Mouse (Mus musculus) spleen, postnatal 4 days (tissue): ENCODE results near the gene Ahnak.
"Not testable (repeated sequence)": the region's sequence is repeated elsewhere in the genome, so short reads cannot be mapped to it uniquely, and the experiment has no call there.

Experiments
- DNase-seq, 2 experiments: peaks; one replicate each; pipeline ENCODE4 v3.0.0; 2022; ENCODE audit warnings: low spot score in 2 of 2

Gene Ahnak

GRCm38 (mm10) chr19:9040649-9041048 lies 51.6 kb downstream of the Ahnak start:
- DNase-seq = no peak

DNA sequence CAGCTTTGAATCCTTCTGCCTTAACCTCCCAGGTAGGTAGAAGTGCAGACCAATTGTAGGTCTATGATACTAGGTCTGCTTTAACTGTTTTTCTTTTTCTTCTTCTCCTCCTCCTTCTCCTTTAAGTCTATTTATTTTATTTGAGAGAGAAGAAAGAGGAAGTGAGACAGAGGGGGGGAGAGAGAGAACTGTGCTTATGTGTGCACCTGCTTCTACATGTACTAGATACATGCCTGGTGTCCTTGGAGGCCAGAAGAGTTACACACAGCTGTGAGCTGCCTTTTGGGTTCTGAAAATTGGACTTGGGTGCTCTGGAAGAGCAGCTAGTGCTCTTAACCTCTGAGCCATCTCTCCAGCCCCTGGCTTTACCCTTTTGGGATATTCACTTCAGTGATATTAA lies 52.0 kb downstream of the Ahnak start:
- no peak for DNase-seq

DNA sequence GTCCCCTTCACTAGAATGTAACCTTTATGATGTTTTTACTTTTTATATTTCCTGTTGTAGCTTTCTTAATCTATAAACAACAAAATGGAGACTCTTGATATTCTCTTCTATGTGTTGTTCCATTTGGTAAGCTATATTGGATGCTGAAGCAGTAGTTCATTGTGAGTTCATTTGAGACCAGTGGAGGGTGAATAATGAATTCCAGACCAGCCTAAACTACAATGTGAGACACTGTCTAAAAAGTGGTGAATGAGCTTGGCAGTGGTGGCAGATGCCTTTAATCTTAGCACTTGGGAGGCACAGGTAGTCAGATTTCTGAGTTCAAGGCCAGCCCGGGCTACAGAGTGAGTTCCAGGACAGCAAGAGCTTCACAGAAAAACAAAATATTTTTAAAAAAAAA lies 54.0 kb downstream of the Ahnak start:
- no peak for DNase-seq

DNA sequence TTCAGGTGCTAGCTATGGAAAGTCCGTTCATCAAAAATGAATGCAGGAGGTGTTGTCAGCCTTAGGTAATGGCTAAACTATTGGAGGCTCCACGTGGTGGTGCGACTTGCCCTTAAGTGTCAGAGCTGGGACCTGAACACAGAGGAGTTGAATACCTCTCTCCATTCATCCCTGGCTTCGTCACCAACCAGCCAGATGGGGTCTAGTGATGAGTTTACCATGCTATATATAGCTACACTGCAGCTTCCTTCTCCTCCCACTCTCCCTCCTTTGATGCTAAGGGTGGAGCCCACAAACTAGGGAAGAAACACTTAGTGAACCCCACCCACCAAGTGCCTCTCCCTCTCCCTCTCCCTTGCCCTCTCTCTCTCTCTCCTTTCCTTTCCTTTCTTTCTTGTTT lies 55.2 kb downstream of the Ahnak start:
- DNase-seq = no peak

DNA sequence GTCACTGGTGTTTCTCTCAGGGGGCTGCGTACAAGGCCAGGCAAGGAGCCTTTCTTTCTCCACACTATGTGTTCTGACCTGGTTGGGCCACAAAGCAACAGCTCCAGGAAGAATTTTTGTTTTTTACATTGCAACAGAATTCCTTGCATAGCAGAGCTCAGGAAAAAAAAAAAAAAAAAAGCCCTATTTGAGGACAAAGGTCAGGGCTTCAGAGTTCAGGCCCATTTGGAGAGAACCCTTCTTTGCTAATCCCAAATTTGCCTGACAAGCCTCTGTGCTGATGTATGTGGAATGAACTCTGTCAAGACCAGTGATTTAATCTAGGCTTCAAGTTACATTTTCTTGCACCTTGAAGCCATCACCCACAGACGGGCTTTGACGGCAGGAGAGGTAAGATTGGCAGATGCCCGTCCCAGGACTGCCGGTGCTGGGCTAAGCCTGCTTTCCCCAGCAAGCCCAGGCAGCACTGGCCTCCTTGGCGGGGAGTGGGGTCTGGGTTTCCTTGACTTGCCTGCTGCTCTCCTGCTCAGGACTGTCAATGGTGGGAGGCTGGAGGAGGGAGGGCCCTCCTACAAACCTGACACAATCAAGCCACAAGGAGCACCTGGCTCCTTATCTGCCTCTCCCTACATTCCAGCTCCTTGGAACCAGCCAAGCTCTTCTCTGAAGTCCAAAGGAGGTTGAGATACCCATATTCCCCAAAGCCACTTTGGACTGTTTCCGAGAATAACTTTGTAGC lies 58.3 kb downstream of the Ahnak start:
- no peak for DNase-seq

- no peak for DNase-seq
These were observed 58.9 kb downstream of the Ahnak start for GRCm38 (mm10) chr19:9047946-9048387.

DNA sequence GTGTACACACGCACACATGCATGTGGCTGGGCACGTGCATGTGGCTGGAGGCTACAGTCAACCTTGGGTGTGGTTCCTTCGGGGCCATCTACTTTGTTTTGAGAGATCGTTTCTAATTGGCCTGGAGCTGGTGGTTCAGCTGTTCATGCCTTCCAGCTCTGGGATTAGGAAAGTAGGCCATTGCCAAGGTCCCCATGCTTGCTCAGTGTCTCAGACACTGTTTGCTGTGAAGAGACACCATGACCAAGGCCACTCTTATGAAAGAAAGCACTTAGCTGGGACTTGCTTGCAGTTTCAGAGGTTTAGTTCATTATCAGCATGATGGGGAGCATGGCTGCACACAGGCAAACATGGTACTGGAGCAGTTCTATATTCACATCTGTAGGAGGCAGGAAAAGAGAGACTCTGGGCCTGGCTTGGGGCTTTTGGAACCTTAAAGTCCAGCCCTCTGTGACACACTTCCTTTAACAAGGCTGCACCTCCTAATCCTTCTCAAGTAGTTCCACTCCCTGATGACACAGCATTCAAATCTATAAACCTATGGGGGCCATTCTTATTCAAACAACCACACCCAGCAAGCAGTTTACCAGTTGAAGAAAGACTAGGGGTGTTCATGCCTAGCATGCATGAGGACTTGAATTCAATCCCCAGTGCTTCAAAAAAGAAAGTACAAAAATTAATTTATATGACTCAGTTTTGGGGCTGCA lies 60.0 kb downstream of the Ahnak start:
- no peak for DNase-seq

GRCm38 (mm10) chr19:9050294-9051229 lies 61.5 kb downstream of the Ahnak start:
- no peak for DNase-seq

GRCm38 (mm10) chr19:9051985-9052384 lies 62.9 kb downstream of the Ahnak start:
- not testable (repeated sequence) for DNase-seq

DNA sequence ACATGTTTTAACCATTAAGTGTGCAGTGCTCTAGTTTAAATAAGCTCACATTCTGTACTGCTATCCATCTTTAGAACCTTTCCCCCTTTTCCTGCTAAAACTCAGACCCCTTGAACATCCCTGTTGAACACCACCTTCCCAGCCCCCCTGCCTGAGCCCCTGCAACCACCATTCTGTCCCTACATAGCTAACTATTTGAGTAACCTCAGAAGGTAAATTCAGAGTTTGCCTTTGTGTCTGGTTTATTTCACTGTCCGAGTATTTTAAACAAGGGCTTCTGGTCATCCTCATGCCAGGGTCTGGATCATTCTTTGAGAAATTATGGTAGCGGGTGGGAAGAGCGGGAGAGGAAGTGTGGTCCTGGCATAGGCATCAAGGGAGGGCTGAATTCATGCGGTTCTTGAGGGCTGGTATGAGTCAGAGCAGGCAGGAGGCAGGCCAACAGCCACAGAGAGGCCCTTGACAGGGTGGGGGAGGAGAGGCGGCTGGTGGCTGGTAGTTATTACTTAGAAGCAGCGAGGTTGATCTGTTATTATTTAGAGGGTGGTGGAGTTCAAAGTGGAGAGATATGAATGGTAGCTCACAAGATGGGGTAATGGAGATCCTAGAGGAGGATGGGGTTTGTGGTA lies 63.8 kb downstream of the Ahnak start:
- DNase-seq = peak in 1 of 2 experiments; percentile 18

GRCm38 (mm10) chr19:9055153-9055552 lies 66.1 kb downstream of the Ahnak start:
- peak in 1 of 2 experiments; percentile 44 for DNase-seq

GRCm38 (mm10) chr19:9055703-9056355 lies 66.7 kb downstream of the Ahnak start:
- no peak for DNase-seq

GRCm38 (mm10) chr19:9057679-9058078 lies 68.6 kb downstream of the Ahnak start:
- DNase-seq = no peak

DNA sequence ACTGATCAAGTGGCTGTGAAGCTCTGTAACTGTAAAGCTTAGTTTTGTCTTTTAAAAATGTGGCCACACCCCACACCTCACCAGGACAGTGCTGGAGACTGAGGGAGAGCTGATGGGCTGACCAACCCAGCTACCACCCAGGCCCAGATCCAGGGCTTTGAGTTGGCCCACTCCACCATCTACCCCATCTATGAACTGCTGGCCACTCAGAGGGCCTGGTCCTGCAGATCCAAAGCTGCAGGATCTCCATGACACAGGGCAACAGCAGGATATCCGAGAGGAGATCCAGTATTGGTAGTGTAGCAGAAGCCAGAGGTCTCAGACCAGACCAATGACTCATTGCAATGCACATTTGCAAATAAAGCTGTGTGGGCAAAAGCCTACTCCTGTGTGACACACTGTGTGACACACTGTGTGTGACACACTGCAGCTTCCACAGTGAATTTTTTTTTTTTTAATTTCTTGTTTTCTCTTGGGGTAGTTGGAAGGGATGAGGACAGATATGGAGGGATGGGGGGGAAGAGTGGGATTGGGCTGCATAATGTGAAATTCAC lies 69.3 kb downstream of the Ahnak start:
- no peak for DNase-seq

GRCm38 (mm10) chr19:9058944-9059343 lies 69.9 kb downstream of the Ahnak start:
- DNase-seq = no peak

DNA sequence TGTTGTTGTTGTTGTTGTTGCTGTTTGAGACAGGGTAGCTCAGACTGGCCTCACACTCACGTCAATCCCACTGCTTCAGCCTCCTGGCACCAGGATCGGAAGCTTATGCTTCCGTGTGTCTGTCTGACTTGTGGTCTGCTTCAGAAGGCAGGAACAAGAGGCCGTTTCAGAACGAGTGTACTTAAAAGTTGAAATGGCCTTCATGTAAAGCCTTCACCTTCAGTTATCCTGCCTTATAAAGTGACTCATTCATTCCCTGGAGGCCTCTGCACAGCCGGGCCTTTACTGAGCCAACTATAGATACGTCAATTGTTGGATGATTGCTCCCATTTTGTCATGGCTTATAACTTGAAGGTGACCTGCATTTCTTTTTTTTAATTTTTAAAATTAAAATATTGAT lies 70.3 kb downstream of the Ahnak start:
- no peak for DNase-seq

- no peak for DNase-seq
These were observed 71.0 kb downstream of the Ahnak start for GRCm38 (mm10) chr19:9060103-9060502.

GRCm38 (mm10) chr19:9061221-9061893 lies 72.3 kb downstream of the Ahnak start:
- DNase-seq = no peak

DNA sequence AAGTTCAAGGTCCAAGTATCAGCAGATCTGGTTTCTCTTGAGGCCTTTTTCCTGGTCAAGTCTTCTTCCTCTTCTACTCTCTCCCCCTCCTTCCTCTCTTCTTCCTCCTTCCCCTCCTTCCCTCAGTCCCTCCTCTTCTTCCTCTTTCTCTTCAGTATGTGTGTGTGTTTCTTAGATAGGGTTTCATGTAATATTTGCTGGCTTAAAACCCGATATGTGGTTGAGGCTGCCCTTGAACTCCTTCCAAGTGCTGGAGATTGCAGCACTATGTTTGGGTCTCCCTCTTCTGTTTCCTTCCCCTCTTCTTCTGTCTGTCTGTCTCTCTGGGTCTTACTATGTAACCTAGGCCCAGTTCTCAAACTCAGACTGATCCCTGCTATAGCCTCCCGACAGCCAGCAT lies 73.7 kb downstream of the Ahnak start:
- DNase-seq = no peak

DNA sequence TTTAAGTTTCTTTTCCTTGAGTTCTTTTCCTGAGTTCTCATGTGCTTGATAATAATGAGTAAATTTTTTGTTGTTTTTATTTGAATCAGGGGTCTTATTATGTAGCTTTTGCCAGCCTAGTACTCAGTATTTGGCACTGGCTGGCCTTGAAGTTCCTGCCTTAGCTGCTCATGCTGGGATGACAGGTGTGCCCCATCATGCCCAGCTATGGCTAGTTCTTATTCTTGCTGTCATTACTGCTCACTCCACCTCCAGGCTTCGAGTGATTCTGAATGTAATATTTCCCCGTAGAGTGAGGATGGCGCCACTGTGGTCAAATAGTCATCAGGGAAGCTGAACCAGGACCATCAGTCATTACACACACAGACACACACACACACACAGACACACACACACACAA lies 74.7 kb downstream of the Ahnak start:
- no peak for DNase-seq
